Mouse (Mus musculus) limb, embryonic 15.5 days (tissue): ENCODE results near the gene Sgsm2. TPM values are rescaled to one million over a fixed set of nuclear protein-coding genes. Genes with fewer than 3 reads are reported as not detected.
"Not testable (repeated sequence)": the region's sequence is repeated elsewhere in the genome, so short reads cannot be mapped to it uniquely, and the experiment has no call there.

Experiments used
- ATAC-seq: fragments of 200-750 bp; cut with Nextera tagmentation; 2 replicates; pipeline ENCODE4 v1.8.0; 2017; ENCODE audit warnings: low read depth, moderate TSS enrichment; ENCODE audit not compliant: insufficient number of reproducible peaks, low FRiP score, low TSS enrichment
- H3K27ac ChIP-seq: fragments of 300-500 bp; sonication (generic); 2 replicates; pipeline ENCODE4 v1.5.1; 2015; ENCODE audit warnings: moderate library complexity, mild to moderate bottlenecking, inconsistent platforms
- H3K27me3 ChIP-seq: fragments of 300-500 bp; sonication (generic); 2 replicates; pipeline ENCODE4 v1.6.1; 2015; ENCODE audit warnings: inconsistent platforms
- H3K36me3 ChIP-seq: fragments of 300-500 bp; sonication (generic); 2 replicates; pipeline ENCODE4 v1.6.1; 2015; ENCODE audit warnings: inconsistent platforms
- H3K4me1 ChIP-seq: fragments of 300-500 bp; sonication (generic); 2 replicates; pipeline ENCODE4 v1.6.1; 2015; ENCODE audit warnings: inconsistent platforms
- H3K4me2 ChIP-seq: fragments of 300-500 bp; sonication (generic); 2 replicates; pipeline ENCODE4 v1.6.1; 2015; ENCODE audit warnings: mild to moderate bottlenecking, inconsistent platforms
- H3K4me3 ChIP-seq: fragments of 300-500 bp; sonication (generic); 2 replicates; pipeline ENCODE4 v1.5.1; 2015; ENCODE audit warnings: mild to moderate bottlenecking, inconsistent platforms
- H3K9ac ChIP-seq: fragments of 300-500 bp; sonication (generic); 2 replicates; pipeline ENCODE4 v1.6.1; 2015; ENCODE audit warnings: inconsistent platforms
- H3K9me3 ChIP-seq: fragments of 300-500 bp; sonication (generic); 2 replicates; pipeline ENCODE4 v1.6.1; 2016; ENCODE audit warnings: inconsistent platforms
- WGBS: fragments of 180-500 bp; shearing (Covaris S2); methylation state at CpG from one replicate; pipeline ENCODE4 v1.1.7; 2015; 5-methylcytosine and 5-hydroxymethylcytosine counted together
- polyA plus RNA-seq: library from polyadenylated mRNA; unstranded; fragments of >200 nt; fragmentation: Nextera tagmentation; extraction: Ambion mirVana; gene quantifications from 2 replicates; pipeline ENCODE4 v1.2.1, GENCODE M21; 2015

Gene Sgsm2
- polyA plus RNA-seq, 1 experiment from 2014 or later, result 6.6 TPM

DNA sequence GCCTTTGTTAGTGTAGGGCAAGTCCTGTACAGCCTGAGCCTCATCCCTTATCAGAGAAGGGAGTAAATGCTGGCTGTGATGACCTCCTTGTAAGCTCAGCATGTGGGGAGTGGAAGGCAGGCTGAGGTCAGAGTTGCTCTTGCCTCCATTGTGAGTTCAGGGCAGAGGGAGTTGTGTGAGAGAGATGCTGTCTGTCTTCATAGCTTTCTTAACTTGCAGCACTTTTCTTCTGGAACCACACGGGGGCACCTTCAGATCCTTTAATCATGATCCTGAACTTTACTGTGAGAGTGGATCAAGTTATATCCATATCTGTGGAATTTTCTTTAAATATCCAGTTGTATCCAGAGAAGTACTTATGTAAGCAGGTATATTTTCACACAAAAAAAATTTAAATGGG, 75.4 kb downstream of the Sgsm2 start:
- H3K36me3 ChIP-seq, result peaks cover 30% of the 10 kb centered on the region
- H3K27ac ChIP-seq, result no peak overlapping the region
- H3K4me1 ChIP-seq, result no peaks in the 10 kb centered on the region
- H3K4me3 ChIP-seq, result no peak overlapping the region
- H3K9me3 ChIP-seq, result no peaks in the 10 kb centered on the region
- no peaks in the 10 kb centered on the region for H3K27me3 ChIP-seq
- H3K4me2 ChIP-seq, result no peak overlapping the region
- 36% methylated on average over 1 of the region's 1 CpGs for WGBS
- ATAC-seq, result no peak
- no peak overlapping the region for H3K9ac ChIP-seq

DNA sequence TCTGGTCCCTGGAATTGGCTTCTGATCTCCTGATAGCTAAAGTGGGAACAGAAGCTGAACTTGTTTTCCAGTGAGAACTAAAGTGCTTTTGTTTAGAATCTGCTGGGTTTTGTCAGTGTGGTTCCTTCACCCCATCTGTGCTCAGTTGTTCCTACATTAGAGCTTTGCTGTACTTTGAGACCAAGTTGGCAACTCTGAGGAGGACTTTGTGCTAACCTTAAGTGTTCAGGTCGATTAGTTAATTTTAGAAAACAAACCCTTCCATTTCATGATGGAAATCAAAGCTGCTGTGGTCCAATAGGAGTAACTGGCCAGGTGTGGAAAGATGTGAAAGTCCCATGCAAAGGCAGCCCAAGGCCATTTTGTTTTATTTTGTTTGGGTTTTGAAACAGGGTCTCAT, 75.9 kb downstream of the Sgsm2 start:
- Histone ChIP-seq H3K27me3 (no peaks in the 10 kb centered on the region), H3K4me2 (no peak overlapping the region), H3K27ac (no peak overlapping the region), H3K9ac (no peak overlapping the region), H3K9me3 (no peaks in the 10 kb centered on the region), H3K36me3 (peaks cover 34% of the 10 kb centered on the region), H3K4me3 (no peak overlapping the region), H3K4me1 (no peaks in the 10 kb centered on the region)
- ATAC-seq, result no peak
- 63% methylated on average over 1 of the region's 1 CpGs for WGBS

DNA sequence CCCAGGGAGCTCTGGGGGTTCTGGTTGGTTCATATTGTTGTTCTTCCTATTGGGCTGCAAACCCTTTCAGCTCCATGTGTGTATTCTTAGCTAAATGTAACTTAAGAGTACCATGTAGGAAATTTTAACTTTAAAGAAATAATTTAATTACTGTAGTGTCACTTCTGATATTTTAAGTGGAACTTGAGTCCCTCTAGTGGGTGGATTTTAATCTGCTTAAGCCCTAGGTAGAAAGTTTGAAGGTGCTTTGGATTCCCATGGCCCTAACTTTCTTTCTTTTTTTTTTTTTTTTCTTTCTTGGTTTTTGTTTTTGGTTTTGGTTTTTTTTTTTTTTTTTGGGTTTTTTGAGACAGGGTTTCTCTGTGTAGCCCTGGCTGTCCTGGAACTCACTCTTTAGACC, 81.1 kb downstream of the Sgsm2 start:
- H3K27me3 ChIP-seq, result no peaks in the 10 kb centered on the region

DNA sequence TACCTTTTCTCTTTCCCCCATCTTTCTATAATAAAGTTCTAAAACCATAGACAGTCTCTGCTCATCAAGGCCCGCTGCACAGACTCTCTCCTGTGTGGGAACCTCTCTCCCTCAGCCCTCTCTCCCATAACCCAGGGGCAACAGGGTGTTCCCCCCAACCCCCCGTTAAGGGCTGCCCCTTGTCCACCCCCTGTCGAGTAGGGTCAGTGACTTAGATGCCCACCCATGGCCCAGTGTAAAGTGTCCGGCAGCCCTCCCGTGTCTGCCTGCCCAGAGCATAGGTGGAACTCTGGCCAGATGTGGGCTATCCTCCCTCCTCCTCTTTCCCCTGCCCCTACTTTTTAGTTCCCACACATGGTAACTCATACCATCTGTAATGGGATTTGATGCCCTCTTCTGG, 85.3 kb downstream of the Sgsm2 start:
- Histone ChIP-seq H3K9ac (no peak overlapping the region), H3K4me2 (no peak overlapping the region), H3K4me3 (no peak overlapping the region), H3K27me3 (no peaks in the 10 kb centered on the region), H3K9me3 (no peaks in the 10 kb centered on the region), H3K36me3 (peaks cover 53% of the 10 kb centered on the region), H3K4me1 (no peaks in the 10 kb centered on the region), H3K27ac (no peak overlapping the region)
- WGBS, result 71% methylated on average over 5 of the region's 5 CpGs
- ATAC-seq, result no peak

More for the DNA sequence above, 81.1 kb downstream of the Sgsm2 start:
- H3K9ac ChIP-seq, result no peak overlapping the region
- no peaks in the 10 kb centered on the region for H3K9me3 ChIP-seq
- ATAC-seq, result no peak
- H3K4me3 ChIP-seq, result no peak overlapping the region
- H3K4me1 ChIP-seq, result no peaks in the 10 kb centered on the region
- peaks cover 49% of the 10 kb centered on the region for H3K36me3 ChIP-seq
- no peak overlapping the region for H3K4me2 ChIP-seq
- no peak overlapping the region for H3K27ac ChIP-seq

DNA sequence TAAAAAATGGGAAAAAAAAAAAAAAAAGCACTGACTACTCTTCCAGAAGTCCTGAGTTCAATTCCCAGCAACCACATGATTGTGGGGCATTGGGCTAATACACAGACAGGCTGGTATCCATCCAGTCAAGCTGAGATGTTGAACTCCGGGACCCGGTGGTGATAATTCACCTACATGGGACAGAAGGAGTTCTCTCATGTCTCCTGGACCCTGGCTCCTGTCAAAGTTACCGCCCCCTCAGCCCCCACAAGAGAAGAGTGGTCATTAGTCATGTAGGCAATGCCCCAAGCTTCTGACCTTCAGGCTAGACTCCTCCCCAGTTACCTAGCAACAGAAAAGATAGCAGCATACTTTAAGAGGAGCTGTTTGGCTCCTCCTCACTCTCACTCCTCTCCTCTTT, 85.8 kb downstream of the Sgsm2 start:
- H3K4me3 ChIP-seq, H3K4me1 ChIP-seq, H3K27ac ChIP-seq, H3K4me2 ChIP-seq, H3K27me3 ChIP-seq, ATAC-seq, H3K9me3 ChIP-seq, H3K9ac ChIP-seq: not testable (repeated sequence)
- 70% methylated on average over 3 of the region's 3 CpGs for WGBS
- peaks cover 53% of the 10 kb centered on the region for H3K36me3 ChIP-seq

DNA sequence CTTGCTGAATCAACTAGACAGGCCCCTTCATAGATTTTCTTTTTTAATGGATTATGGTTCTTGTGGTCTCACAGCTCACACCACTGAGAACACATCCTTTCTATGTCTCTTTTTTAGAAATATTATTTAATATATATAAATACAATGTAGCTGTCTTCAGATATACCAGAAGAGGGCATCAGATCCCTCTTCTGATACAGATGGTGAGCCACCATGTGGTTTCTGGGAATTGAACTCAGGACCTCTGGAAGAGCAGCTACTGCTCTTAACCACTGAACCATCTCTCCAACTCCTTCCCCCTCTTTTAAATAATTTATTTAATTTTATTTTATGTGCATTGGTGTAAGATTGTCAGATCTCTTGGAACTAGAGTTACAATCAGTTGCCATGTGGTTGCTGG, 86.7 kb downstream of the Sgsm2 start:
- Histone ChIP-seq H3K4me1 (no peaks in the 10 kb centered on the region), H3K9me3 (no peaks in the 10 kb centered on the region), H3K4me2 (no peak overlapping the region), H3K4me3 (no peak overlapping the region), H3K36me3 (peaks cover 62% of the 10 kb centered on the region), H3K27me3 (no peaks in the 10 kb centered on the region), H3K27ac (no peak overlapping the region), H3K9ac (no peak overlapping the region)
- ATAC-seq, result no peak

DNA sequence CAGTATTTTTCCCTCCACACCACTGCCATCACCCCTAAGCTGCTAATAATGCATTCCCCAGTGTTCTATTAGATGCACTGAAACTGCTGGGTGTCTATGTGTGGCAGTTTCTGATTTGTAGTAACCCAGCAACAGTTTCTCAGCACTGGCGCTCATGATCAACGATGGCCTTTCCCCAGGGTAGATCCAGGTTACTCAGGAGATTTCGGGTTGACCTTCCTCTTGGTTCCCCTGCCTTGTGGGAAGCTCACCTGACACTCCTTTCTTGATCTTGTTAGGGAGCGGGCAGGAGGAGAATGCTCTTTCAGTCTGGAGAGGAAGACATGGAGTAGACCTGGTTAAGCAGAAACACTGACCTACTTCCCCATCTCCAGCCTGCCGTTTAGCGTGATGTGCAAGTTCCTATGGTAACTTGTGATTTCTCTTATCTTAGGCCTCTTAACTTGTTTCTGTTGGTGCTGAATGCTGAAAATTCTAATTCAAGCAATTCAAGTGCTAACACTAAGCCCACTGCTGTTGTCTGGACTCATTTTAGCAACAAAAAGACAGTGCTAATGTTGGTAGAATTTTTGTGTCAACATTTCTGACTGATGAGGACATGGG, 88.5 kb downstream of the Sgsm2 start:
- no peaks in the 10 kb centered on the region for H3K27me3 ChIP-seq
- no peaks in the 10 kb centered on the region for H3K4me1 ChIP-seq
- H3K27ac ChIP-seq, result no peak overlapping the region
- peaks cover 64% of the 10 kb centered on the region for H3K36me3 ChIP-seq
- H3K4me3 ChIP-seq, result no peak overlapping the region
- ATAC-seq, result no peak
- no peaks in the 10 kb centered on the region for H3K9me3 ChIP-seq
- WGBS, result 97% methylated on average over 6 of the region's 6 CpGs
- no peak overlapping the region for H3K4me2 ChIP-seq
- H3K9ac ChIP-seq, result no peak overlapping the region

DNA sequence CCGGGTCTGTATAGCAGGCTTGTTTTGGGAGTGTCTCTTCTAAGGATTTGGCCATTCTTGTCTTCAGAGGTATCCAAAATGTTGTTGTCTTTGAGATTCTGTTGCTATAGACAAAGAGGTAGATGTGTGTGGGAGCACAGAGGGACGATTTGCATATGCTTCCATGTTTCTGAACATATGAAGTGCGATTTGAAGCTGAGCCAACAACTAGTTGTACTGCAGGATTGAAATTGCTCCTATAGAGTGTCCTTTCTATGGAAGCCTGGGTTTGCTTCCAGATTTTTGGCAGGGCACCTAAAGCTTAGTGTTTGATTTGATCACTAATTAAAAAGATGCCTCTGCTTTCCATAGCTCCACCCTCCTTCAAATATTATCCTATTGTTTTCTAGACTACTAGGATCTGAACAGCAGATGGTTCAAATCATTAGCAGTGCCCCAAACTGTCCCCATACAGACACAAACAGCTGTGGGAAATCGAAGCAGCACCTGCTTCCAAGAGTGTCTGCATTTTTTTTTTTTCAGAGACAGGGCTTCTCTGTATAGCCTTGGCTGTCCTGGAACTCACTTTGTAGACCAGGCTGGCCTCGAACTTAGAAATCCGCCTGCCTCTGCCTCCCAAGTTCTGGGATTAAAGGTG, 89.5 kb downstream of the Sgsm2 start:
- no peak overlapping the region for H3K9ac ChIP-seq
- no peak overlapping the region for H3K4me3 ChIP-seq
- H3K4me1 ChIP-seq, result no peaks in the 10 kb centered on the region
- peaks cover 56% of the 10 kb centered on the region for H3K36me3 ChIP-seq
- ATAC-seq, result no peak
- no peaks in the 10 kb centered on the region for H3K27me3 ChIP-seq
- no peak overlapping the region for H3K4me2 ChIP-seq
- H3K9me3 ChIP-seq, result no peaks in the 10 kb centered on the region
- 93% methylated on average over 6 of the region's 6 CpGs for WGBS
- H3K27ac ChIP-seq, result no peak overlapping the region

DNA sequence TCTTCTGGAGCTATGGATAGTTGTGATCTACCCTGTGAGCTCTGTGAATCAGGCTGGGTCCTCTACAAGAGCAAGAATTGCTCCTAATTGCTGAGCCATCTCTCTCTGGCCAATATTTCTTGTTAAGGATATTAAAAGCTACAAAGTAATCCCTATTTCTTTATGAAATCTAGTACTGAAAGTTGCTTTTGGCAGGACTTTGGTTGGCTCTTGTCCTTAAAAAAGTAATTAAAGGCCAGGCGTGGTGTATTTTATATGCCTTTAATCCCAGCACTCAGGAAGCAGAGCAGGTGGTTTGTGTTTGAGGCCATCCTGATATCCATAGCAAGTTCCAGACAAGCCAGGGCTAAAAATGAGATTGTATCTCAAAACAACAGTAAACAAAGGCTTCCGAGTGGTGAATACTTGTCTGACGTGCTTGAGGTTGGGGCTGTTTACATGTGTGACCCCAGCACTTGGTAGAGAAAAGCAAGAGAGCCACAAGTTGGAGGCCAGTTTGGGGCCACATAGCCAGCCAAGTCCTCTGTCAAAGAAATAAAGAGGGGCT, 92.7 kb downstream of the Sgsm2 start:
- 70% methylated on average over 3 of the region's 3 CpGs for WGBS
- peaks cover 70% of the 10 kb centered on the region for H3K36me3 ChIP-seq
- H3K9ac ChIP-seq, result no peak overlapping the region
- H3K4me3 ChIP-seq, result no peak overlapping the region
- H3K27me3 ChIP-seq, result no peaks in the 10 kb centered on the region
- no peak overlapping the region for H3K27ac ChIP-seq
- no peak for ATAC-seq
- no peak overlapping the region for H3K4me2 ChIP-seq
- H3K4me1 ChIP-seq, result no peaks in the 10 kb centered on the region
- no peaks in the 10 kb centered on the region for H3K9me3 ChIP-seq

DNA sequence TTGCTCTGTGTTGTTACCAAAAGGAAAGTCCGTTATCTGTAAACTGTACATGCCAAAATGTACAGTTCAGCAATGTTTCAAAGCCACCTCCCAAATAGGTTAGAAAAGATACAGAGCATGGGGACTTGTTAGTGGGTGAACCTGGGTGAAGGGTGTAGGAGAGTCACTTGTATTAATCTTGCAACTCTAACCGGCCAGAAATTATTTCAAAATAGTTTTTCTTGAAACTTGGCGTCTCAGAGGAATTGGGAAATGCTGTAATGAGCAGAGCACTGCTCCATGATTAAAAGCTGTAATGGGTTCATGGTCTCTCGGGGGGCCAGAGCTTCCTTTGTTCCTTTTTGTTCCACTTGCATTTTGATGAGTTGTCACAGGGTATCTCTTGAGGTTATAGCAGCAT, 96.2 kb downstream of the Sgsm2 start:
- no peak for ATAC-seq

More for the DNA sequence above, 96.2 kb downstream of the Sgsm2 start:
- Histone ChIP-seq H3K27ac (no peak overlapping the region), H3K4me1 (no peaks in the 10 kb centered on the region), H3K27me3 (no peaks in the 10 kb centered on the region), H3K9me3 (no peaks in the 10 kb centered on the region), H3K4me2 (no peak overlapping the region), H3K36me3 (peaks cover 67% of the 10 kb centered on the region), H3K9ac (no peak overlapping the region), H3K4me3 (no peak overlapping the region)
- 88% methylated on average over 4 of the region's 4 CpGs for WGBS
